Mouse (Mus musculus): Measurements from ENCODE around the gene Klc3. TPM values are rescaled to one million over a fixed set of nuclear protein-coding genes. Genes with fewer than 3 reads are reported as not detected.
A peak's percentile ranks its signal among the peaks of the same experiment; 100 is the strongest.

The Klc3 gene
- polyA plus RNA-seq, 1 experiment from 2014 or later: 1.6 TPM

GRCm38 (mm10) chr7:19383708-19384107 lies 20.2 kb downstream of the Klc3 start:
- no peak for TF ChIP-seq CTCF (IDR thresholded peaks at IDR 0.05; ENCODE audit: low read depth)
- no peak overlapping the region for H3K9ac ChIP-seq (ENCODE audit: low read depth, low read length)
- H3K36me3 ChIP-seq (ENCODE audit: control insufficient read depth, insufficient read depth): peaks cover 35% of the 10 kb centered on the region
- H3K27ac ChIP-seq (ENCODE audit: low read depth, low read length): no peak overlapping the region
- H3K27me3 ChIP-seq (replicated peaks; ENCODE audit: control insufficient read depth, insufficient read depth, low read length): no peaks in the 10 kb centered on the region
- no peak for ATAC-seq
- 89% methylated on average over 9 of the region's 9 CpGs for WGBS
- no peaks in the 10 kb centered on the region for H3K4me1 ChIP-seq (replicated peaks; ENCODE audit: control insufficient read depth, insufficient read depth, low read length)
- no peaks in the 10 kb centered on the region for H3K9me3 ChIP-seq (ENCODE audit: control insufficient read depth)
- H3K4me3 ChIP-seq (ENCODE audit: low read depth, low read length): no peak overlapping the region
- H3K4me2 ChIP-seq (replicated peaks; ENCODE audit: low read depth): no peak overlapping the region

- Histone ChIP-seq H3K4me1 (replicated peaks; ENCODE audit: control insufficient read depth, insufficient read depth, low read length) (no peaks in the 10 kb centered on the region), H3K4me3 (ENCODE audit: low read depth, low read length) (peak overlapping the region; percentile 89), H3K9ac (ENCODE audit: low read depth, low read length) (peak overlapping the region; percentile 74), H3K9me3 (ENCODE audit: control insufficient read depth) (no peaks in the 10 kb centered on the region), H3K4me2 (replicated peaks; ENCODE audit: low read depth) (peak overlapping the region; percentile 94), H3K36me3 (ENCODE audit: control insufficient read depth, insufficient read depth) (peaks cover 22% of the 10 kb centered on the region), H3K27ac (ENCODE audit: low read depth, low read length) (peak overlapping the region; percentile 35; the same call in 1 of the 2 replicates), H3K27me3 (replicated peaks; ENCODE audit: control insufficient read depth, insufficient read depth, low read length) (no peaks in the 10 kb centered on the region)
- no peak for TF ChIP-seq CTCF (IDR thresholded peaks at IDR 0.05; ENCODE audit: low read depth)
- peak; percentile 78 for ATAC-seq
- under 1% methylated on average over 27 of the region's 37 CpGs for whole genome bisulfite sequencing
These were observed 21.8 kb downstream of the Klc3 start for GRCm38 (mm10) chr7:19382166-19382541.

DNA sequence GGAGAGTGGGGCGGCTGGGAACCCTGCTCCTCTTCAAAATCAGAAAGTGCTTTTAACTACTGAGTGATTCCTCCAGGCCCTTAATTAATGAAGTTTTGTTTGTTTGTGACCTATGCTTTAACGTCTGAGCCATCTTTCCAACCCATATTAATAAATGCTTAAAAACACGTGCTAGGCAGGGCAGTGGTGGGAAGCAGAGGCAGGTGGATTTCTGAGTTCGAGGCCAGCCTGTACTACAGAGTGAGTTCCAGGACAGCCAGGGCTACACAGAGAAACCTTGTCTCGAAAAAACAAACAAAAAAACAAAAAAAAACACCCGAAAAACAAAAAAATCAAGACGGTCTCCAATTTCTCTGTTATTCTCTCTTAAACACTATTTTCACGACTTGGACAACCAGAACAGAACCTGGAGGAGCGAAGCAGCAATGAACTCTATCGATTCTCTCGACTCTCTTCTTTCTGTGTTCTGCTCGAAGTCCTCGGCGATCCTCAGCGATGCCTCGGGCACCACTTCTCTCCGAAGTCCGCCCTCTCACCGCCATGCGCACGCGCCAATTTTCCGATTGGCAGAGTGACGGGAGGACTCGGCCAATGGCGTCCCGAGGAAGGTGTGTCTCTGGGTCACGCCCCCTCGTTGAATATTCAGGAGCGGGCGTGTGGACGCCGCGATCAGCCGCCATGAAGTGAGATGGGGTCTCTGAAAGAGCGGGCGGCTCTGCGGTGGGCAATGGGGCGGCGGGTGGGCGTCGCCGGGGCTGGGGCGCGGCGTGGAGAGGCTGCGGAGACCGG lies 22.3 kb downstream of the Klc3 start, which contains the start of gene Ercc2:
Ercc2 (plus strand) TSS at position 634 of the 789 bp plus-strand sequence.
- no peak for TF ChIP-seq CTCF (IDR thresholded peaks at IDR 0.05; ENCODE audit: low read depth)
- 5% methylated on average over 48 of the region's 48 CpGs for WGBS
- ATAC-seq: peak; percentile 97
- H3K4me1 ChIP-seq (replicated peaks; ENCODE audit: control insufficient read depth, insufficient read depth, low read length): no peaks in the 10 kb centered on the region
- H3K27ac ChIP-seq (ENCODE audit: low read depth, low read length): peak within 1 kb of the TSS; percentile 35; the same call in 1 of the 2 replicates
- no peaks in the 10 kb centered on the region for H3K27me3 ChIP-seq (replicated peaks; ENCODE audit: control insufficient read depth, insufficient read depth, low read length)
- no peaks in the 10 kb centered on the region for H3K9me3 ChIP-seq (ENCODE audit: control insufficient read depth)
- peak within 1 kb of the TSS; percentile 74 for H3K9ac ChIP-seq (ENCODE audit: low read depth, low read length)
- H3K36me3 ChIP-seq (ENCODE audit: control insufficient read depth, insufficient read depth): peaks cover 16% of the 10 kb centered on the region
- H3K4me3 ChIP-seq (ENCODE audit: low read depth, low read length): peak within 1 kb of the TSS; percentile 89
- peak within 1 kb of the TSS; percentile 94 for H3K4me2 ChIP-seq (replicated peaks; ENCODE audit: low read depth)

- Histone ChIP-seq H3K4me1 (replicated peaks; ENCODE audit: control insufficient read depth, insufficient read depth, low read length) (no peaks in the 10 kb centered on the region), H3K27ac (ENCODE audit: low read depth, low read length) (no peak overlapping the region), H3K9ac (ENCODE audit: low read depth, low read length) (no peak overlapping the region), H3K27me3 (replicated peaks; ENCODE audit: control insufficient read depth, insufficient read depth, low read length) (no peaks in the 10 kb centered on the region), H3K36me3 (ENCODE audit: control insufficient read depth, insufficient read depth) (0 out of 2 replicates have a peak, but pooled peaks cover 5% of the 10 kb centered on the region), H3K4me3 (ENCODE audit: low read depth, low read length) (no peak overlapping the region), H3K9me3 (ENCODE audit: control insufficient read depth) (no peaks in the 10 kb centered on the region), H3K4me2 (replicated peaks; ENCODE audit: low read depth) (no peak overlapping the region)
- no peak for ATAC-seq
- TF ChIP-seq CTCF (IDR thresholded peaks at IDR 0.05; ENCODE audit: low read depth): no peak
- 79% methylated on average over 8 of the region's 8 CpGs for WGBS
These were observed 25.9 kb downstream of the Klc3 start for GRCm38 (mm10) chr7:19378049-19378448.

- ATAC-seq: no peak
- Histone ChIP-seq H3K4me2 (replicated peaks; ENCODE audit: low read depth) (no peak overlapping the region), H3K4me3 (ENCODE audit: low read depth, low read length) (no peak overlapping the region), H3K27ac (ENCODE audit: low read depth, low read length) (no peak overlapping the region), H3K27me3 (replicated peaks; ENCODE audit: control insufficient read depth, insufficient read depth, low read length) (no peaks in the 10 kb centered on the region), H3K4me1 (replicated peaks; ENCODE audit: control insufficient read depth, insufficient read depth, low read length) (no peaks in the 10 kb centered on the region), H3K9me3 (ENCODE audit: control insufficient read depth) (no peaks in the 10 kb centered on the region), H3K9ac (ENCODE audit: low read depth, low read length) (no peak overlapping the region), H3K36me3 (ENCODE audit: control insufficient read depth, insufficient read depth) (0 out of 2 replicates have a peak, but pooled peaks cover 5% of the 10 kb centered on the region)
- WGBS: 78% methylated on average over 4 of the region's 4 CpGs
- no peak for TF ChIP-seq CTCF (IDR thresholded peaks at IDR 0.05; ENCODE audit: low read depth)
These were observed 27.9 kb downstream of the Klc3 start for GRCm38 (mm10) chr7:19376019-19376418.

DNA sequence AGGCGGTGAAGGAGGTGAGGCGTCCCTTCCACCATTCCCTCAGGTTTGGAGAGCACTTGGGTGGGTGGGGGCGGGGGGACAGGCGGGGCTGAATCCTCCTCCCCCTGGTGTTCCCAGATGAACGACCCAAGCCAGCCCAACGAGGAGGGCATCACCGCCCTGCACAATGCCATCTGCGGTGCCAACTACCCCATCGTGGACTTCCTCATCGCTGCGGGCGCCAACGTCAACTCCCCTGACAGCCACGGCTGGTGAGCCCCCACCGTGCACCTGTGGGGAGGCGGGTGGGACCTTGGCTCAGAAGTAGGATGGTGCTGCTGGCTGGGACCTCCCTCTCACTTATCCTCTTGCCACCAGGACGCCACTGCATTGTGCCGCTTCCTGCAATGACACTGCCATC lies 28.5 kb downstream of the Klc3 start:
- H3K4me2 ChIP-seq (replicated peaks; ENCODE audit: low read depth): no peak overlapping the region
- no peak overlapping the region for H3K9ac ChIP-seq (ENCODE audit: low read depth, low read length)
- H3K9me3 ChIP-seq (ENCODE audit: control insufficient read depth): no peaks in the 10 kb centered on the region
- 84% methylated on average over 18 of the region's 18 CpGs for WGBS
- no peak for ATAC-seq
- no peaks in the 10 kb centered on the region for H3K4me1 ChIP-seq (replicated peaks; ENCODE audit: control insufficient read depth, insufficient read depth, low read length)
- no peak overlapping the region for H3K27ac ChIP-seq (ENCODE audit: low read depth, low read length)
- TF ChIP-seq CTCF (IDR thresholded peaks at IDR 0.05; ENCODE audit: low read depth): no peak
- H3K36me3 ChIP-seq (ENCODE audit: control insufficient read depth, insufficient read depth): 0 out of 2 replicates have a peak, but pooled peaks cover 5% of the 10 kb centered on the region
- no peak overlapping the region for H3K4me3 ChIP-seq (ENCODE audit: low read depth, low read length)
- no peaks in the 10 kb centered on the region for H3K27me3 ChIP-seq (replicated peaks; ENCODE audit: control insufficient read depth, insufficient read depth, low read length)
